8 mouse cellular contexts compared by ENCODE assay signal in genomic region chr3:84481104-84481503, GRCm38 (mm10). TPM values are rescaled to one million over a fixed set of nuclear protein-coding genes. Genes with fewer than 3 reads are reported as not detected.
DNase-seq lines count a peak whose midpoint lies in the region; ATAC-seq and TF ChIP-seq lines count a peak whose summit lies in the region.

No protein-coding gene starts in this region.

- H3K27ac ChIP-seq in embryonic facial prominence, embryonic 12.5 days, result no peak overlapping the region
- H3K27ac ChIP-seq in stomach, embryonic 15.5 days, result peak overlapping the region; percentile 84

- H3K9ac ChIP-seq in embryonic facial prominence, embryonic 12.5 days, result no peak overlapping the region
- no peak overlapping the region for H3K9ac ChIP-seq in stomach, embryonic 15.5 days

- DNase-seq in CD4-positive, CD25-positive, alpha-beta regulatory T cell, adult 2 months (ENCODE audit: low read depth, low spot score), result peak; percentile 14
- peak; percentile 33 for DNase-seq in G1E (ENCODE audit: low spot score)
- DNase-seq in heart, postnatal 10 days, result peak; percentile 48 to 56
- DNase-seq in left cerebral cortex, postnatal 4 days, result peak; percentile 53

- WGBS in embryonic facial prominence, embryonic 12.5 days, result 4% methylated on average over 11 of the region's 11 CpGs
- WGBS in stomach, embryonic 15.5 days, result 5% methylated on average over 11 of the region's 11 CpGs

- peaks cover 56% of the 10 kb centered on the region for H3K27me3 ChIP-seq in G1E (ENCODE audit: insufficient read depth, low read length)
- H3K27me3 ChIP-seq in embryonic facial prominence, embryonic 12.5 days, result peaks cover 54% of the 10 kb centered on the region
- peaks cover 2% of the 10 kb centered on the region; the same call in 1 of the 2 replicates for H3K27me3 ChIP-seq in stomach, embryonic 15.5 days (replicated peaks)

- H3K36me3 ChIP-seq in G1E (replicated peaks), result no peaks in the 10 kb centered on the region
- H3K36me3 ChIP-seq in embryonic facial prominence, embryonic 12.5 days, result no peaks in the 10 kb centered on the region
- no peaks in the 10 kb centered on the region for H3K36me3 ChIP-seq in stomach, embryonic 15.5 days

- H3K4me2 ChIP-seq in embryonic facial prominence, embryonic 12.5 days (replicated peaks), result peak overlapping the region; percentile 97
- peak overlapping the region; percentile 92 for H3K4me2 ChIP-seq in stomach, embryonic 15.5 days

- no peaks in the 10 kb centered on the region for H3K9me3 ChIP-seq in G1E (replicated peaks)
- H3K9me3 ChIP-seq in embryonic facial prominence, embryonic 12.5 days, result no peaks in the 10 kb centered on the region
- H3K9me3 ChIP-seq in stomach, embryonic 15.5 days, result no peaks in the 10 kb centered on the region

- no peak overlapping the region for H3K4me3 ChIP-seq in G1E (ENCODE audit: low read depth, low read length)
- H3K4me3 ChIP-seq in embryonic facial prominence, embryonic 12.5 days, result peak overlapping the region; percentile 59
- H3K4me3 ChIP-seq in stomach, embryonic 15.5 days (replicated peaks), result peak overlapping the region; percentile 59

- intact Hi-C loops in heart, postnatal 10 days (cut with DNase I), result loop anchor here (5.0 kb wide), 2 partner anchors 61 to 129 kb away; no protein-coding TSS in a partner anchor
- intact Hi-C loops in left cerebral cortex, postnatal 4 days (cut with DNase I), result no loop called here

- TF ChIP-seq CTCF in G1E (IDR thresholded peaks at IDR 0.05; ENCODE audit: low read depth, low read length), result no peak

- peaks cover 38% of the 10 kb centered on the region for H3K4me1 ChIP-seq in G1E (ENCODE audit: insufficient read depth, low read depth, low read length)
- H3K4me1 ChIP-seq in embryonic facial prominence, embryonic 12.5 days, result peaks cover 12% of the 10 kb centered on the region
- peaks cover 19% of the 10 kb centered on the region; the same call in 1 of the 2 replicates for H3K4me1 ChIP-seq in stomach, embryonic 15.5 days

- no peak for ATAC-seq in CD4-positive, CD25-positive, alpha-beta regulatory T cell, adult 4 months
- ATAC-seq in G1E (ENCODE audit: extremely low read depth, insufficient number of reproducible peaks, low FRiP score, poor library complexity, severe bottlenecking), result no peak
- no peak for ATAC-seq in embryonic facial prominence, embryonic 12.5 days (ENCODE audit: insufficient number of reproducible peaks, insufficient read depth, low FRiP score, low TSS enrichment)
- peak; percentile 56 for ATAC-seq in megakaryocyte progenitor cell, adult 5-6 weeks (replicated peaks; ENCODE audit: poor library complexity)
- no peak; the same call in 1 of the 2 replicates for ATAC-seq in stomach, embryonic 15.5 days (ENCODE audit: insufficient read depth, low FRiP score, low read depth)

RNA-seq across cellular contexts. Expression of gene Fhdc1, which starts 0.9 kb away (rescaled TPM):
- polyA plus RNA-seq in CD4-positive, CD25-positive, alpha-beta regulatory T cell, adult 4 months (2017; shearing (Covaris generic)), result under 1 TPM; 0.47 to 0.62 TPM
- 24.0 and 97.7 TPM in 2 replicates for total RNA-seq in G1E (2014; fragmentation: Nextera tagmentation)
- 1.7 and 1.8 TPM in 2 replicates for total RNA-seq in G1E (2017)
- 1.4 and 1.9 TPM in 2 replicates for polyA plus RNA-seq in G1E (2012)
- polyA plus RNA-seq in embryonic facial prominence, embryonic 12.5 days (2016; fragmentation: Nextera tagmentation; extraction: Ambion mirVana), result 5.9 and 6.6 TPM in 2 replicates
- 1 to 10 TPM in 1 of 2 experiments, under 1 TPM in 1; 0.41 to 1.2 TPM for total RNA-seq in heart, postnatal 10 days (2021)
- total RNA-seq in left cerebral cortex, postnatal 4 days (2021), result 1 to 10 TPM; 3.3 to 5.2 TPM
- total RNA-seq in megakaryocyte progenitor cell, adult 5-6 weeks (2015), result 0.22 and 2.2 TPM in 2 replicates
- 0.74 and 0.79 TPM in 2 replicates for total RNA-seq in megakaryocyte progenitor cell, adult 5-6 weeks (2017)
- 11.1 and 13.6 TPM in 2 replicates for polyA plus RNA-seq in stomach, embryonic 15.5 days (2015; fragmentation: Nextera tagmentation; extraction: Ambion mirVana)
